Comparison of ENCODE assay signal across 8 mouse cellular contexts in the genomic region with DNA sequence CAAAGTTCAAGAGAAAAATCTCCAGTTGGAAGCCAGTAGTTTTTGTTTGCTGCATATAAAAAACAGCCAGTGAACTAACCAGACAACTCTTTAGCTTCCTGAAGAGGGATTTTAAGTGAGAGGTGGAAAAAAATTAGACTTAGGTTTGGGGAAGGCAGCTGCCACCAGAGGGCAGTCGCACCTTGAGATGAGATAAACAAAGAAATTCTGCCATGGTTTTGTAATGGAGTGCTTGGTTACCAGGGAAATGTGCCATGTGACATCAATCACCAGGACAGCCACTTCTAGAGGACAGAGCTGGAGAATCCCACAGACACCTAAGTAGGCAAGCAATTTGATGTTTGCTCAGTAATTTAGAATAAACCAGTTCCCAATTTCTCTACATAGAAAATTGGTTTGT.
DNase-seq lines count a peak whose midpoint lies in the region; ATAC-seq and TF ChIP-seq lines count a peak whose summit lies in the region.

No protein-coding gene starts in this region.

- ATAC-seq in midbrain, embryonic 14.5 days (ENCODE audit: low FRiP score, low TSS enrichment): peak; percentile 74; the same call in 1 of the 2 replicates
- ATAC-seq in erythroid progenitor cell, adult 5-6 weeks (replicated peaks; ENCODE audit: low FRiP score, poor library complexity, severe bottlenecking): no peak

- no peak overlapping the region for H3K9ac ChIP-seq in ES-Bruce4 (ENCODE audit: low read depth, poor library complexity, severe bottlenecking)
- no peak overlapping the region for H3K9ac ChIP-seq in midbrain, embryonic 14.5 days (replicated peaks; ENCODE audit: low read length)

- TF ChIP-seq EP300 in ES-Bruce4 (IDR thresholded peaks at IDR 0.05; ENCODE audit: insufficient read depth, low read depth, low read length): no peak

- H3K4me2 ChIP-seq in midbrain, embryonic 14.5 days (ENCODE audit: low read length): no peak overlapping the region

- H3K27ac ChIP-seq in ES-Bruce4 (ENCODE audit: insufficient read depth, low read length): no peak overlapping the region
- no peak overlapping the region for H3K27ac ChIP-seq in midbrain, embryonic 14.5 days (replicated peaks; ENCODE audit: low read depth, low read length)

- no peak for TF ChIP-seq POLR2A in ES-Bruce4 (IDR thresholded peaks at IDR 0.05; ENCODE audit: insufficient read depth, low read length)

- WGBS in midbrain, embryonic 14.5 days: 0% methylated on average over 1 of the region's 1 CpGs

- peak; percentile 56 for DNase-seq in 3T3-L1 (ENCODE audit: low read depth, low spot score)
- peak; percentile 50 to 63 for DNase-seq in cerebellum, postnatal 25 days
- DNase-seq in frontal cortex, postnatal 36 days (ENCODE audit: low spot score in 2 of 2): peak; percentile 36 to 69
- peak; percentile 57 for DNase-seq in layer of hippocampus, adult 9-11 months
- DNase-seq in midbrain, embryonic 14.5 days: peak; percentile 86
- no peak for DNase-seq in spleen, postnatal 10 days (ENCODE audit: low spot score in 2 of 2)

- no peak overlapping the region for H3K4me3 ChIP-seq in ES-Bruce4 (ENCODE audit: low read depth, low read length)
- H3K4me3 ChIP-seq in midbrain, embryonic 14.5 days (replicated peaks; ENCODE audit: low read depth, low read length): no peak overlapping the region

- H3K27me3 ChIP-seq in ES-Bruce4 (ENCODE audit: control insufficient read depth, insufficient read depth, low read length, poor library complexity, severe bottlenecking): no peaks in the 10 kb centered on the region
- no peaks in the 10 kb centered on the region for H3K27me3 ChIP-seq in midbrain, embryonic 14.5 days (ENCODE audit: control insufficient read depth, insufficient read depth, low read length)

- no peaks in the 10 kb centered on the region for H3K36me3 ChIP-seq in ES-Bruce4 (ENCODE audit: control insufficient read depth, insufficient read depth, low read length, poor library complexity, severe bottlenecking)
- H3K36me3 ChIP-seq in midbrain, embryonic 14.5 days (ENCODE audit: control insufficient read depth, insufficient read depth, low read length): no peaks in the 10 kb centered on the region

- no peaks in the 10 kb centered on the region for H3K4me1 ChIP-seq in ES-Bruce4 (ENCODE audit: control insufficient read depth, insufficient read depth, low read length)
- H3K4me1 ChIP-seq in midbrain, embryonic 14.5 days (ENCODE audit: control insufficient read depth, insufficient read depth, low read length): no peaks in the 10 kb centered on the region

- H3K9me3 ChIP-seq in ES-Bruce4 (replicated peaks; ENCODE audit: control insufficient read depth, insufficient read depth, low read length, poor library complexity, severe bottlenecking): no peaks in the 10 kb centered on the region
- no peaks in the 10 kb centered on the region for H3K9me3 ChIP-seq in midbrain, embryonic 14.5 days (ENCODE audit: control insufficient read depth, low read length)

- peak; percentile 50 for TF ChIP-seq CTCF in ES-Bruce4 (IDR thresholded peaks at IDR 0.05; ENCODE audit: low read depth, low read length)

Comparison
In these comparisons a context has a peak if more than half of its experiments do, and no peak if none do; other contexts are left out.
1. DNase-seq: peak in 3T3-L1 (single experiment), cerebellum, postnatal 25 days (2 of 2), frontal cortex, postnatal 36 days (2 of 2), layer of hippocampus, adult 9-11 months (single experiment) and midbrain, embryonic 14.5 days (single experiment); none in spleen, postnatal 10 days (0 of 2).